Mouse (Mus musculus) ES-E14 (cell line): ENCODE data around the gene Sacm1l. TPM values are rescaled to one million over a fixed set of nuclear protein-coding genes. Genes with fewer than 3 reads are reported as not detected.

Source experiments
- DNase-seq: peaks from one replicate; pipeline ENCODE4 v3.0.0-alpha.2; 2013; ENCODE audit warnings: low read depth, low spot score
- H3K27ac ChIP-seq: 2 replicates; pipeline ENCODE4 v1.5.1; 2012; ENCODE audit warnings: low read depth, mild to moderate bottlenecking, low read length, moderate library complexity, mixed read lengths; ENCODE audit not compliant: poor library complexity, insufficient read depth, severe bottlenecking
- H3K36me3 ChIP-seq: 2 replicates; pipeline ENCODE4 v1.6.1; 2012; ENCODE audit warnings: mild to moderate bottlenecking, low read length, moderate library complexity, mixed read lengths; ENCODE audit not compliant: control insufficient read depth, poor library complexity, insufficient read depth, severe bottlenecking
- H3K4me1 ChIP-seq, 2 experiments: fragments of 150-350 bp in 1 of 2; sonication (generic) in 1 of 2; 2 replicates each; pipeline ENCODE4 v1.6.1; 2012; ENCODE audit warnings: low read length in 2 of 2, mild to moderate bottlenecking in 1 of 2, mixed read lengths in 1 of 2; ENCODE audit not compliant: control insufficient read depth in 2 of 2, insufficient read depth in 2 of 2, poor library complexity in 1 of 2
- H3K4me3 ChIP-seq, 2 experiments: fragments of 150-350 bp in 1 of 2; sonication (generic) in 1 of 2; 2 replicates each; pipeline ENCODE4 v1.5.1; 2012; ENCODE audit warnings: low read length in 2 of 2, low read depth in 1 of 2, mild to moderate bottlenecking in 1 of 2, mixed read lengths in 1 of 2; ENCODE audit not compliant: insufficient read depth in 1 of 2, poor library complexity in 1 of 2, severe bottlenecking in 1 of 2
- H3K9ac ChIP-seq: 2 replicates; pipeline ENCODE4 v1.6.1; 2012; ENCODE audit warnings: low read depth, mild to moderate bottlenecking, low read length, mixed read lengths; ENCODE audit not compliant: poor library complexity, insufficient read depth, severe bottlenecking
- H3K9me3 ChIP-seq: fragments of 150-350 bp; sonication (generic); 2 replicates; pipeline ENCODE4 v1.6.1; 2012; ENCODE audit warnings: low read depth, mild to moderate bottlenecking, low read length; ENCODE audit not compliant: control insufficient read depth, insufficient read depth
- CHD2 ChIP-seq: IDR thresholded peaks from 2 replicates; pipeline ENCODE4 v1.6.1; 2014; ENCODE audit warnings: mild to moderate bottlenecking, low read depth, low read length, inconsistent platforms
- HCFC1 ChIP-seq: IDR thresholded peaks from 2 replicates; pipeline ENCODE4 v1.6.1; 2012; ENCODE audit warnings: low read length, inconsistent platforms, borderline replicate concordance; ENCODE audit not compliant: insufficient read depth
- MAFK ChIP-seq: IDR thresholded peaks from 2 replicates; pipeline ENCODE4 v1.6.1; 2014; ENCODE audit warnings: mild to moderate bottlenecking, low read depth, low read length, inconsistent platforms; ENCODE audit not compliant: insufficient read depth
- ZC3H11A ChIP-seq: IDR thresholded peaks from 2 replicates; pipeline ENCODE4 v1.6.1; 2012; ENCODE audit warnings: low read depth, mild to moderate bottlenecking, inconsistent platforms, low read length, borderline replicate concordance
- ZNF384 ChIP-seq: IDR thresholded peaks from 2 replicates; pipeline ENCODE4 v1.6.1; 2012; ENCODE audit warnings: low read depth, low read length, inconsistent platforms
- in situ Hi-C, 2 experiments: fragments of 600-800 bp; cut with MboI; formaldehyde crosslinking; loops; one replicate each; pipeline ENCODE4 v1.15.1; 2025; ENCODE audit warnings: low sequenced_read_pairs in 2 of 2, inconsistent platforms in 1 of 2; ENCODE audit not compliant: unreplicated experiment in 2 of 2
- total RNA-seq: library from RNA; depleted of rRNA; stranded (reverse); fragments of 300-350 nt; gene quantifications from 2 replicates; pipeline ENCODE4 v1.2.3, GENCODE M21; 2012

Sacm1l gene
- total RNA-seq, 1 experiment: 23.2 TPM

- Histone ChIP-seq H3K9me3 (no peaks in the 10 kb centered on the region), H3K4me1 (peaks cover 0 to 2% of the 10 kb centered on the region in 2 experiments; a peak in 2 of 4 replicates), H3K4me3 (no peak overlapping the region), H3K9ac (no peak overlapping the region), H3K36me3 (no peaks in the 10 kb centered on the region), H3K27ac (no peak overlapping the region)
- no peak for DNase-seq
- TF ChIP-seq ZNF384 (no peak), CHD2 (no peak), MAFK (no peak), HCFC1 (no peak), ZC3H11A (no peak)
- in situ Hi-C loops: loop anchor here in 1 of 2 experiments (10.0 kb wide), 2 partner anchors 272 to 372 kb away; partner anchors contain the start of gene Clec3b
Observed at GRCm38 (mm10) chr9:123526502-123526901, 3.1 kb upstream of the Sacm1l start.

GRCm38 (mm10) chr9:123528087-123528925, 1.3 kb upstream of the Sacm1l start:
- DNase-seq: peak; percentile 22
- TF ChIP-seq HCFC1 (no peak), CHD2 (no peak), ZC3H11A (no peak), MAFK (no peak), ZNF384 (no peak)
- Histone ChIP-seq H3K9me3 (no peaks in the 10 kb centered on the region), H3K4me3 (peak overlapping the region; percentile 61 to 70), H3K9ac (peak overlapping the region; percentile 33), H3K27ac (no peak overlapping the region), H3K4me1 (peaks cover 0 to 2% of the 10 kb centered on the region in 2 experiments; a peak in 2 of 4 replicates), H3K36me3 (no peaks in the 10 kb centered on the region)
- in situ Hi-C loops: loop anchor here in 1 of 2 experiments (10.0 kb wide), 2 partner anchors 274 to 374 kb away; partner anchors contain the start of gene Clec3b

- Histone ChIP-seq H3K36me3 (no peaks in the 10 kb centered on the region), H3K9me3 (no peaks in the 10 kb centered on the region), H3K9ac (peak overlapping the region; percentile 33), H3K4me3 (peak overlapping the region; percentile 61 to 70), H3K4me1 (peaks cover 0 to 2% of the 10 kb centered on the region in 2 experiments; a peak in 2 of 4 replicates), H3K27ac (no peak overlapping the region; the same call in 1 of the 2 replicates)
- in situ Hi-C loops: loop anchor here in 1 of 2 experiments (10.0 kb wide), 2 partner anchors 274 to 374 kb away; partner anchors contain the start of gene Clec3b
- no peak for DNase-seq
- TF ChIP-seq HCFC1 (no peak), ZNF384 (no peak), CHD2 (no peak), MAFK (no peak), ZC3H11A (no peak)
Observed at GRCm38 (mm10) chr9:123528926-123529295, 648 bp upstream of the Sacm1l start.

- Histone ChIP-seq H3K4me1 (peaks cover 0 to 2% of the 10 kb centered on the region in 2 experiments; a peak in 2 of 4 replicates), H3K4me3 (peak overlapping the region; percentile 70 to 97), H3K9ac (peak overlapping the region; percentile 89), H3K27ac (no peak overlapping the region), H3K36me3 (no peaks in the 10 kb centered on the region), H3K9me3 (no peaks in the 10 kb centered on the region)
- TF ChIP-seq CHD2 (no peak), ZC3H11A (no peak), HCFC1 (no peak), ZNF384 (no peak), MAFK (no peak)
- DNase-seq: no peak
- in situ Hi-C loops: no loop called here
Observed at GRCm38 (mm10) chr9:123530158-123530475, 558 bp downstream of the Sacm1l start.
